ENCODE assay signal across 16 mouse cellular contexts in genomic region chr4:149991755-149992669, GRCm38 (mm10). TPM values are rescaled to one million over a fixed set of nuclear protein-coding genes. Genes with fewer than 3 reads are reported as not detected.
DNase-seq lines count a peak whose midpoint lies in the region; ATAC-seq and TF ChIP-seq lines count a peak whose summit lies in the region.
"Had no signal": no experiment of that assay in that cellular context is flagged by ENCODE, and none has a peak within 500 bp of the region (broad histone marks: within the 10 kb centered on the region; RNA-seq: fewer than 3 reads in every experiment).

No protein-coding gene starts in this region.

- no peak overlapping the region for H3K4me3 ChIP-seq in cerebellum, adult 2 months (replicated peaks; ENCODE audit: insufficient read depth, low read depth, low read length)
- H3K4me3 ChIP-seq in kidney, embryonic 15.5 days (replicated peaks), result no peak overlapping the region
- no peak overlapping the region for H3K4me3 ChIP-seq in intestine, embryonic 15.5 days (replicated peaks)
- H3K4me3 ChIP-seq: embryonic facial prominence, embryonic 12.5 days; heart, embryonic 13.5 days; limb, embryonic 15.5 days; megakaryocyte, embryonic 14.5 days had no signal

- no peak for ATAC-seq in cerebellum, adult (ENCODE audit: insufficient number of reproducible peaks, low FRiP score, low TSS enrichment)
- ATAC-seq in kidney, embryonic 15.5 days (replicated peaks; ENCODE audit: low FRiP score), result no peak
- no peak for ATAC-seq in intestine, embryonic 15.5 days
- ATAC-seq: lung, postnatal 0 days; midbrain, embryonic 16.5 days had no signal

- H3K4me2 ChIP-seq in kidney, embryonic 15.5 days, result no peak overlapping the region
- H3K4me2 ChIP-seq in intestine, embryonic 15.5 days (replicated peaks), result no peak overlapping the region
- H3K4me2 ChIP-seq: embryonic facial prominence, embryonic 12.5 days; heart, embryonic 13.5 days; limb, embryonic 15.5 days had no signal

- H3K27me3 ChIP-seq in cerebellum, adult 2 months (ENCODE audit: control insufficient read depth, insufficient read depth, low read length), result no peaks in the 10 kb centered on the region
- no peaks in the 10 kb centered on the region for H3K27me3 ChIP-seq in kidney, embryonic 15.5 days
- no peaks in the 10 kb centered on the region for H3K27me3 ChIP-seq in intestine, embryonic 15.5 days (replicated peaks)
- H3K27me3 ChIP-seq: embryonic facial prominence, embryonic 12.5 days; limb, embryonic 15.5 days; megakaryocyte, embryonic 14.5 days had no signal

- 0 out of 2 replicates have a peak overlapping the region, but pooled peaks have one; percentile 0 for H3K9ac ChIP-seq in kidney, embryonic 15.5 days
- no peak overlapping the region for H3K9ac ChIP-seq in intestine, embryonic 15.5 days
- H3K9ac ChIP-seq: limb, embryonic 15.5 days had no signal

- no peak for TF ChIP-seq POLR2A in cerebellum, adult 2 months (IDR thresholded peaks at IDR 0.05; ENCODE audit: borderline replicate concordance, insufficient read depth, low read length)

- peaks cover 11% of the 10 kb centered on the region; the same call in 1 of the 2 replicates for H3K36me3 ChIP-seq in kidney, embryonic 15.5 days
- H3K36me3 ChIP-seq in intestine, embryonic 15.5 days, result peaks cover 4% of the 10 kb centered on the region; the same call in 1 of the 2 replicates
- H3K36me3 ChIP-seq: embryonic facial prominence, embryonic 12.5 days had no signal

- peak overlapping the region; percentile 80 for H3K27ac ChIP-seq in cerebellum, adult 2 months (ENCODE audit: insufficient read depth, low read length)
- H3K27ac ChIP-seq in kidney, embryonic 15.5 days, result peak overlapping the region; percentile 82; the same call in 1 of the 2 replicates
- peak overlapping the region; percentile 82; the same call in 1 of the 2 replicates for H3K27ac ChIP-seq in intestine, embryonic 15.5 days
- H3K27ac ChIP-seq: embryonic facial prominence, embryonic 12.5 days; heart, embryonic 13.5 days had no signal

- H3K4me1 ChIP-seq in cerebellum, adult 2 months (ENCODE audit: control insufficient read depth, insufficient read depth, low read length), result peaks cover 54% of the 10 kb centered on the region
- peaks cover 58% of the 10 kb centered on the region for H3K4me1 ChIP-seq in kidney, embryonic 15.5 days
- peaks cover 35% of the 10 kb centered on the region for H3K4me1 ChIP-seq in intestine, embryonic 15.5 days (replicated peaks)

- H3K9me3 ChIP-seq in kidney, embryonic 15.5 days (replicated peaks), result no peaks in the 10 kb centered on the region
- H3K9me3 ChIP-seq in intestine, embryonic 15.5 days, result no peaks in the 10 kb centered on the region
- H3K9me3 ChIP-seq: embryonic facial prominence, embryonic 12.5 days; heart, embryonic 13.5 days; limb, embryonic 15.5 days; megakaryocyte, embryonic 14.5 days had no signal

- TF ChIP-seq CTCF in cerebellum, adult 2 months (IDR thresholded peaks at IDR 0.05; ENCODE audit: borderline replicate concordance, insufficient read depth, low read depth, low read length), result no peak

- 49% methylated on average over 13 of the region's 13 CpGs for WGBS in cerebellum, adult 2 months
- 81% methylated on average over 13 of the region's 13 CpGs for WGBS in kidney, embryonic 15.5 days
- 84% methylated on average over 13 of the region's 13 CpGs for WGBS in intestine, embryonic 15.5 days

- no peak for DNase-seq in cerebellum, adult 2 months
- DNase-seq in kidney, postnatal 36 days, result no peak
- DNase-seq in cerebellum, adult 8-10 months, result peak; percentile 42
- DNase-seq in frontal cortex, postnatal 36 days (ENCODE audit: low spot score in 2 of 2), result no peak
- DNase-seq in left cerebral cortex, adult 8-10 months (ENCODE audit: low spot score in 2 of 2), result no peak
- DNase-seq: adrenal gland, postnatal 10 days had no signal

RNA-seq across cellular contexts. Expression of gene H6pd, which starts 16.8 kb away (rescaled TPM):
- 11.6 and 14.1 TPM in 2 replicates for polyA plus RNA-seq in cerebellum, adult 2 months (2012; rRNA removed)
- polyA plus RNA-seq in kidney, embryonic 15.5 days (2015; fragmentation: Nextera tagmentation; extraction: Ambion mirVana), result 17.8 and 18.5 TPM in 2 replicates
- 22.2 and 24.0 TPM in 2 replicates for polyA plus RNA-seq in intestine, embryonic 15.5 days (2015; fragmentation: Nextera tagmentation; extraction: Ambion mirVana)
- total RNA-seq in left cerebral cortex, adult 8-10 months (2022), result 10 to 100 TPM; 14.7 to 17.8 (median 16.3) TPM

RNA-seq across cellular contexts. Expression of gene Spsb1, which starts 37.2 kb away (rescaled TPM):
- polyA plus RNA-seq in cerebellum, adult 2 months (2012; rRNA removed), result 25.3 and 26.3 TPM in 2 replicates
- polyA plus RNA-seq in kidney, embryonic 15.5 days (2015; fragmentation: Nextera tagmentation; extraction: Ambion mirVana), result 11.7 and 12.7 TPM in 2 replicates
- 17.0 and 18.2 TPM in 2 replicates for polyA plus RNA-seq in intestine, embryonic 15.5 days (2015; fragmentation: Nextera tagmentation; extraction: Ambion mirVana)
- 10 to 100 TPM; 21.6 to 30.4 (median 23.9) TPM for total RNA-seq in left cerebral cortex, adult 8-10 months (2022)
- total RNA-seq: common myeloid progenitor, adult 5-6 weeks had no signal
